Mouse (Mus musculus): Measurements from ENCODE around the gene Cpa4. TPM values are rescaled to one million over a fixed set of nuclear protein-coding genes. Genes with fewer than 3 reads are reported as not detected.
A peak's percentile ranks its signal among the peaks of the same experiment; 100 is the strongest.

Gene Cpa4
- polyA plus RNA-seq, 1 experiment from 2014 or later, result not detected

DNA sequence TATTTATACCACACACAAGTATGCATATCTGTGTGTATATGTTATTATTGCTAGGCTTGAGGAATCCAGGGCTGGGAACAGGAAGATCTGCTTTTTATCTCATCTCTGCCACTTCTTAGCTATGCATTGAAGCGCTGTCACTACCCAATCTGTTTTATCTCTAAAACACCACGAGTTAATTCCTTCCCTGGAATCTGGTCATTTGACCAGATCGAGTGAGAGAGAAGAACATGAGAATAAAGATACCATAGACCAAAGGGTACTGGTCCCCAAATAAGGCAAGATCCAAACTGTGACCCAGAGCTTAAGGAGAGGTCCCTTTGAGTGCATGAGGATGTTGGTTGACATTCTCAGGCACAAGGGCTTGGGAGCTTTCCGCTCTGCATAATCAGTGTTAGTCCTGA lies 53.8 kb downstream of the Cpa4 start:
- H3K9ac ChIP-seq (replicated peaks), result no peak overlapping the region
- H3K27me3 ChIP-seq (ENCODE audit: insufficient read depth, low read length), result peaks cover 7% of the 10 kb centered on the region
- H3K4me3 ChIP-seq (ENCODE audit: low read depth, low read length), result no peak overlapping the region
- H3K4me1 ChIP-seq (ENCODE audit: insufficient read depth), result 0 out of 2 replicates have a peak, but pooled peaks cover 1% of the 10 kb centered on the region
- TF ChIP-seq CTCF (IDR thresholded peaks at IDR 0.05; ENCODE audit: low read depth) (no peak), EP300 (IDR thresholded peaks at IDR 0.05; ENCODE audit: low read depth) (no peak)
- H3K4me2 ChIP-seq (ENCODE audit: low read depth, low read length), result no peak overlapping the region
- H3K27ac ChIP-seq (ENCODE audit: low read depth), result no peak overlapping the region
- ATAC-seq (no peak), DNase-seq (no peak)
- H3K9me3 ChIP-seq (ENCODE audit: low read length), result no peaks in the 10 kb centered on the region
- H3K36me3 ChIP-seq (replicated peaks; ENCODE audit: insufficient read depth, low read length), result no peaks in the 10 kb centered on the region
- 37% methylated on average over 4 of the region's 4 CpGs for WGBS (ENCODE audit: insufficient replicate concordance)

GRCm38 (mm10) chr6:30624763-30625162 lies 56.6 kb downstream of the Cpa4 start:
- no peak for ATAC-seq
- H3K9me3 ChIP-seq (ENCODE audit: low read length), result no peaks in the 10 kb centered on the region
- H3K4me3 ChIP-seq (ENCODE audit: low read depth, low read length), result no peak overlapping the region
- no peaks in the 10 kb centered on the region for H3K36me3 ChIP-seq (replicated peaks; ENCODE audit: insufficient read depth, low read length)
- 80% methylated on average over 9 of the region's 9 CpGs for WGBS (ENCODE audit: insufficient replicate concordance)
- no peak for TF ChIP-seq EP300 (IDR thresholded peaks at IDR 0.05; ENCODE audit: low read depth)
- TF ChIP-seq CTCF (IDR thresholded peaks at IDR 0.05; ENCODE audit: low read depth), result no peak
- no peak for DNase-seq
- no peak overlapping the region for H3K9ac ChIP-seq (replicated peaks)
- H3K4me2 ChIP-seq (ENCODE audit: low read depth, low read length), result no peak overlapping the region
- no peaks in the 10 kb centered on the region for H3K4me1 ChIP-seq (ENCODE audit: insufficient read depth)
- H3K27ac ChIP-seq (ENCODE audit: low read depth), result no peak overlapping the region
- H3K27me3 ChIP-seq (ENCODE audit: insufficient read depth, low read length), result no peaks in the 10 kb centered on the region; the same call in 1 of the 2 replicates

DNA sequence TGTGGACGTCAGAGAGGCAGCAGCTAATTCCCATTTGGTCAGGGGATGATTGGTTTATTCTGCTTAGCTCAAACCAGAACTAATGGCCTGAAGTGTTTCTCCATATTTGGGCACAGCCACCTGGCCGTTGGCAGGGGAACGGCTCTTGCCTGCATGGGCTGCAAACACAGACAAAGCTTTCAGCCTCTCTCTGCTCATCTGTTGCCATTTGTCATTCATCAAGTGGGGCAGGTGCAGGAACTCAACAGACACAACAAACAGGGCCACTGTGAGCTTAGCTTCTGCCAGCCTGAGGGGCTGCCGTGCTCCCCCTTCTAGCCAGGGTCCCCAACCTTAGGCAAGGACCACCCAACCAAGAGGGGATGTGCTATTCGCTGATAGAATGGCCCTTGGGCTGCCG lies 60.0 kb downstream of the Cpa4 start:
- Histone ChIP-seq H3K4me3 (ENCODE audit: low read depth, low read length) (no peak overlapping the region), H3K36me3 (replicated peaks; ENCODE audit: insufficient read depth, low read length) (no peaks in the 10 kb centered on the region), H3K4me2 (ENCODE audit: low read depth, low read length) (no peak overlapping the region), H3K9me3 (ENCODE audit: low read length) (no peaks in the 10 kb centered on the region), H3K4me1 (ENCODE audit: insufficient read depth) (no peaks in the 10 kb centered on the region), H3K9ac (replicated peaks) (no peak overlapping the region), H3K27ac (ENCODE audit: low read depth) (no peak overlapping the region), H3K27me3 (ENCODE audit: insufficient read depth, low read length) (no peaks in the 10 kb centered on the region; the same call in 1 of the 2 replicates)
- no peak for DNase-seq
- 74% methylated on average over 6 of the region's 6 CpGs for WGBS (ENCODE audit: insufficient replicate concordance)
- no peak for ATAC-seq
- no peak for TF ChIP-seq CTCF (IDR thresholded peaks at IDR 0.05; ENCODE audit: low read depth)
- TF ChIP-seq EP300 (IDR thresholded peaks at IDR 0.05; ENCODE audit: low read depth), result no peak

GRCm38 (mm10) chr6:30629989-30630388 lies 61.8 kb downstream of the Cpa4 start:
- no peak for ATAC-seq
- H3K4me2 ChIP-seq (ENCODE audit: low read depth, low read length), result no peak overlapping the region
- DNase-seq, result no peak
- 74% methylated on average over 1 of the region's 1 CpGs for WGBS (ENCODE audit: insufficient replicate concordance)
- H3K9ac ChIP-seq (replicated peaks), result no peak overlapping the region
- no peak overlapping the region for H3K27ac ChIP-seq (ENCODE audit: low read depth)
- TF ChIP-seq EP300 (IDR thresholded peaks at IDR 0.05; ENCODE audit: low read depth) (no peak), CTCF (IDR thresholded peaks at IDR 0.05; ENCODE audit: low read depth) (no peak)
- no peaks in the 10 kb centered on the region for H3K4me1 ChIP-seq (ENCODE audit: insufficient read depth)
- H3K9me3 ChIP-seq (ENCODE audit: low read length), result no peaks in the 10 kb centered on the region
- H3K4me3 ChIP-seq (ENCODE audit: low read depth, low read length), result no peak overlapping the region
- no peaks in the 10 kb centered on the region for H3K27me3 ChIP-seq (ENCODE audit: insufficient read depth, low read length)
- no peaks in the 10 kb centered on the region for H3K36me3 ChIP-seq (replicated peaks; ENCODE audit: insufficient read depth, low read length)

DNA sequence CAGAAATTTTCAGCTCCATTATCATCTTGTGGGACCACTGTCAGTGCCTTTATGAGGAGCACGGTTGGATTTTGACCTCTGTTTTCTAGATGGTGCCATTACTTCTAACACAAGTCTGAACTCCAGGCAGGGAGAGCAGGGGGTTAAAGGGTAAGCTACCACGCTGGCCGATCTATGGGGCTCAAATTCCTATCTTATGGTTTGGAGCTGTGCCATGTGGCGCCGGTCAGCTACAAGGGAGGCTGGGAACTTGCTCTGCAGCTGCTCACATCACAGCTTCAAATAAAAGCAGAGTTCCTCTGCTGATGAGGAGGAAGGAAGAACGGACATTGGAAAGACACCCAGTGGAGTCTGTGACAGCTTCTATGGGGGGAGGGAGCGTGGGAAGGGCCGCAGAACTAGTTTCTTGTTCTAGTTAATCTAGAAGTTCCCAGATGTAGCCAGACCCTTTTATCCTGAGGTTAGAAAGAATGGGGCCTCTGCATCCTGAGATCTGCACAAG lies 67.2 kb downstream of the Cpa4 start:
- H3K4me2 ChIP-seq (ENCODE audit: low read depth, low read length), result no peak overlapping the region
- 42% methylated on average over 8 of the region's 8 CpGs for WGBS (ENCODE audit: insufficient replicate concordance)
- H3K9me3 ChIP-seq (ENCODE audit: low read length), result no peaks in the 10 kb centered on the region
- H3K4me3 ChIP-seq (ENCODE audit: low read depth, low read length), result no peak overlapping the region
- H3K9ac ChIP-seq (replicated peaks), result no peak overlapping the region
- 0 out of 2 replicates have a peak overlapping the region, but pooled peaks have one; percentile 19 for H3K27ac ChIP-seq (ENCODE audit: low read depth)
- TF ChIP-seq EP300 (IDR thresholded peaks at IDR 0.05; ENCODE audit: low read depth) (no peak), CTCF (IDR thresholded peaks at IDR 0.05; ENCODE audit: low read depth) (no peak)
- H3K36me3 ChIP-seq (replicated peaks; ENCODE audit: insufficient read depth, low read length), result no peaks in the 10 kb centered on the region
- no peak for ATAC-seq
- H3K4me1 ChIP-seq (ENCODE audit: insufficient read depth), result no peaks in the 10 kb centered on the region; the same call in 1 of the 2 replicates
- no peak for DNase-seq
- no peaks in the 10 kb centered on the region for H3K27me3 ChIP-seq (ENCODE audit: insufficient read depth, low read length)

DNA sequence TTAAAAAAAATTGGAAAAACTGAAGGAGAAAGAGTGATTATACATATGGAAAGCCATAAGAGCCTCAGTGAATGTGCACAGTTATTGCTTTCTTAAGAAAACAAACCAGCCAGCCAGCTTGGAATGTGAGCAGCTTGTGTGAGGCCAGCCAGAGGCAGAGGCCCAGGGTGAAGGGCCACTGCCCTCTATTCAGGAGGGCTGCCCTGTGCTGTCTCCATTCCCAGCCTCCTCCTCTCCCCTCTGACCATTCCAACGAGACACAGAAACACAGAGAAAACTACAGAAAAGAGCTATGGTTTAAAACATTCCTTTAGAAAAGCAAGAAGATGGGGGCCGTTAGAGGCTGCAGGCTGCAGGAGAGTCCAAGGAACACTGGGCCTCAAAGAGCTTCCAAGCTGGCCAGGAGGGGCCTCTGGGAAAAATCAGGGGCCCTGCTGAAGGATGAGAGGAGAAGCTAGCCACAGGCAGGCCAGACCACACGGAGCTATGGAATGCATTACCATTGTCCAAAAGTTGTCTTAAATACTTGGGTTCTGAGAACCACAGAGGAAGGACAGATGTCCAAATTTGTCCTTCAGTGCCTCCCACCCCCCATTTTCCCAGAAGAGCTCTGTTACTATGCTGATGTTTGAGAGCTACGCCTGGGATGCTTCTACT lies 68.1 kb downstream of the Cpa4 start:
- no peak overlapping the region for H3K4me2 ChIP-seq (ENCODE audit: low read depth, low read length)
- no peaks in the 10 kb centered on the region for H3K36me3 ChIP-seq (replicated peaks; ENCODE audit: insufficient read depth, low read length)
- no peaks in the 10 kb centered on the region; the same call in 1 of the 2 replicates for H3K4me1 ChIP-seq (ENCODE audit: insufficient read depth)
- DNase-seq (no peak), ATAC-seq (no peak)
- H3K27ac ChIP-seq (ENCODE audit: low read depth), result 0 out of 2 replicates have a peak overlapping the region, but pooled peaks have one; percentile 22
- no peaks in the 10 kb centered on the region for H3K9me3 ChIP-seq (ENCODE audit: low read length)
- 61% methylated on average over 4 of the region's 4 CpGs for WGBS (ENCODE audit: insufficient replicate concordance)
- H3K27me3 ChIP-seq (ENCODE audit: insufficient read depth, low read length), result no peaks in the 10 kb centered on the region
- no peak for TF ChIP-seq EP300 (IDR thresholded peaks at IDR 0.05; ENCODE audit: low read depth)
- no peak for TF ChIP-seq CTCF (IDR thresholded peaks at IDR 0.05; ENCODE audit: low read depth)
- H3K9ac ChIP-seq (replicated peaks), result no peak overlapping the region
- no peak overlapping the region for H3K4me3 ChIP-seq (ENCODE audit: low read depth, low read length)

Measured in liver, postnatal 0 days (tissue).